Mouse (Mus musculus): ENCODE measurements around the gene Chrna5. TPM values are rescaled to one million over a fixed set of nuclear protein-coding genes. Genes with fewer than 3 reads are reported as not detected.

Chrna5 gene
- total and polyA plus RNA-seq, 3 experiments: not detected

DNA sequence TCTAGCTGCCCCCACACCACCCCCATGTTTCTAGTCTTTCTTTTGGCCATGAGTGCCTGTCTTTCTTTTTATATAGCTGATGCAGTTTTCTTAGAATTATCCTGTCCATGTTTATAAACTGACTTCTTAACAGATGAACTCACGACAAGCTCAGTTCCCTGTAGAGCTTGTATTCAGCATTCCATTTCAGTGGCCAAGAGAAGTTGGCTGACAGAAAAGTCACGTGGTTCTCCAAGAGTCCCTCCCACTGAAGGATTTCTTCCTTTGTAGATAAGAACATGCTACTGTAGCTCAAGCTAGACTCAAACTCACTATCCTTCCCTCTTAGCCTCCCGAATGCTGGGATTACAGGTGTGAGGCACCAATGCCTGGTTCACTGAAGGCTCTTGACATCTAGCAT lies 36.2 kb downstream of the Chrna5 start:
- dilution Hi-C loops (cut with MboI; ENCODE audit: extremely low pct_ligation_motif_present, extremely low pct_unique_long_range_greater_than_20kb, low sequenced_read_pairs) (no loop called here), in situ Hi-C loops (cut with MboI; ENCODE audit: low pct_ligation_motif_present, low pct_unique_long_range_greater_than_20kb, low sequenced_read_pairs) (no loop called here)
- TF ChIP-seq ELF1 (IDR thresholded peaks at IDR 0.05; ENCODE audit: low read depth, low read length) (no peak), RAD21 (IDR thresholded peaks at IDR 0.05; ENCODE audit: low read depth, low read length) (no peak), MYC (IDR thresholded peaks at IDR 0.05; ENCODE audit: low read depth, low read length) (no peak), HCFC1 (IDR thresholded peaks at IDR 0.05; ENCODE audit: low read depth, low read length) (no peak), SMC3 (IDR thresholded peaks at IDR 0.05; ENCODE audit: low read depth, low read length) (no peak), MEF2A (IDR thresholded peaks at IDR 0.05; ENCODE audit: borderline replicate concordance, low read depth, low read length) (no peak), POLR2A (IDR thresholded peaks at IDR 0.05; ENCODE audit: low read depth, low read length) (no peak), USF2 (conservative IDR thresholded peaks at IDR 0.05; ENCODE audit: low read depth, low read length) (no peak), IRF4 (IDR thresholded peaks at IDR 0.05; ENCODE audit: low read depth, low read length) (no peak), NRF1 (IDR thresholded peaks at IDR 0.05; ENCODE audit: low read depth, low read length) (no peak)
- peaks cover 0 to 4% of the 10 kb centered on the region in 2 experiments; a peak in 2 of 4 replicates for H3K4me1 ChIP-seq (ENCODE audit: control insufficient read depth in 1 of 2, insufficient read depth in 2 of 2)
- no peaks in the 10 kb centered on the region for H3K36me3 ChIP-seq (replicated peaks in 1 of 2; ENCODE audit: control insufficient read depth in 1 of 2, insufficient read depth in 1 of 2, low read length in 1 of 2)
- no peak overlapping the region for H3K4me3 ChIP-seq (replicated peaks in 1 of 3; ENCODE audit: low read depth in 2 of 3, low read length in 2 of 3, poor library complexity in 1 of 3)
- peaks cover 4% of the 10 kb centered on the region for H3K27me3 ChIP-seq (replicated peaks)
- no peaks in the 10 kb centered on the region for H3K79me2 ChIP-seq (replicated peaks; ENCODE audit: control insufficient read depth, extremely low read depth, insufficient read depth, poor library complexity, severe bottlenecking)
- H3K9me3 ChIP-seq (replicated peaks; ENCODE audit: low read length): no peaks in the 10 kb centered on the region
- H3K27ac ChIP-seq (ENCODE audit: insufficient read depth, low read depth): no peak overlapping the region
- no peak for DNase-seq (ENCODE audit: extremely low read depth)
- H3K4me2 ChIP-seq (ENCODE audit: insufficient read depth, low read depth, poor library complexity, severe bottlenecking): no peak overlapping the region
- no peak overlapping the region for H3K9ac ChIP-seq (ENCODE audit: insufficient read depth, low read depth)

DNA sequence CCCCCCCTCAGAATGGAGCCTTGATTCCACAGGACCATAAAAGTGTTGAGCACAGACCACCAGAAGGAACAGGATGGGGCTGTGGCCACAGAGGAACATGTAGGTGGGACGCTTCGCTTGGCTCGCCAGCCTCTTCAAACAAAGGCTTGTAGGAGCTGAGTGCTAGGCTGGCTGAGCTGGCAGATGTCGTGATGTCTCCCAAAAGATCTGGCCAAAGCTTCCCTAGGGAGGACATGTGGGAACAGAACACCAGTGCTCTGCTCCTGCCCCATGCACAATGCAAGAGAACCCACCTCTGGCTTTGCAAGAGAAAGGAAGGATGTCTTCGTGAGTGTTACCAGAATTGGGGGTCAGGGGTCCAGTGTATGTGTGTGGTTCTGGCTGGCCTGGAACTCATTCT lies 42.6 kb downstream of the Chrna5 start:
- DNase-seq (ENCODE audit: extremely low read depth): no peak
- Histone ChIP-seq H3K79me2 (replicated peaks; ENCODE audit: control insufficient read depth, extremely low read depth, insufficient read depth, poor library complexity, severe bottlenecking) (no peaks in the 10 kb centered on the region), H3K4me1 (ENCODE audit: control insufficient read depth in 1 of 2, insufficient read depth in 2 of 2) (peaks cover 0 to 12% of the 10 kb centered on the region in 2 experiments; a peak in 2 of 4 replicates), H3K27me3 (replicated peaks) (no peaks in the 10 kb centered on the region), H3K9ac (ENCODE audit: insufficient read depth, low read depth) (no peak overlapping the region), H3K4me3 (replicated peaks in 1 of 3; ENCODE audit: low read depth in 2 of 3, low read length in 2 of 3, poor library complexity in 1 of 3) (no peak overlapping the region), H3K27ac (ENCODE audit: insufficient read depth, low read depth) (no peak overlapping the region), H3K9me3 (replicated peaks; ENCODE audit: low read length) (no peaks in the 10 kb centered on the region), H3K36me3 (replicated peaks in 1 of 2; ENCODE audit: control insufficient read depth in 1 of 2, insufficient read depth in 1 of 2, low read length in 1 of 2) (no peaks in the 10 kb centered on the region), H3K4me2 (ENCODE audit: insufficient read depth, low read depth, poor library complexity, severe bottlenecking) (no peak overlapping the region)
- TF ChIP-seq TCF12 (IDR thresholded peaks at IDR 0.05; ENCODE audit: low read depth, low read length): no peak
- no peak for TF ChIP-seq SIN3A (IDR thresholded peaks at IDR 0.05; ENCODE audit: low read length)
- no peak for TF ChIP-seq CTCF (conservative IDR thresholded peaks at IDR 0.05 in 1 of 2, IDR thresholded peaks at IDR 0.05 in 1 of 2; ENCODE audit: low read depth in 2 of 2, low read length in 2 of 2)
- TF ChIP-seq MYC (IDR thresholded peaks at IDR 0.05; ENCODE audit: low read depth, low read length): no peak
- no peak for TF ChIP-seq PAX5 (IDR thresholded peaks at IDR 0.05; ENCODE audit: low read length)
- no peak for TF ChIP-seq POLR2A (IDR thresholded peaks at IDR 0.05; ENCODE audit: low read depth, low read length)
- no peak for TF ChIP-seq RCOR1 (conservative IDR thresholded peaks at IDR 0.05; ENCODE audit: low read depth, low read length)
- TF ChIP-seq ZNF384 (IDR thresholded peaks at IDR 0.05; ENCODE audit: low read depth, low read length): no peak
- TF ChIP-seq CHD2 (IDR thresholded peaks at IDR 0.05; ENCODE audit: low read length): no peak
- no peak for TF ChIP-seq ELF1 (IDR thresholded peaks at IDR 0.05; ENCODE audit: low read depth, low read length)
- TF ChIP-seq MEF2A (IDR thresholded peaks at IDR 0.05; ENCODE audit: borderline replicate concordance, low read depth, low read length): no peak
- no peak for TF ChIP-seq NELFE (IDR thresholded peaks at IDR 0.05; ENCODE audit: low read depth, low read length)
- TF ChIP-seq ZC3H11A (IDR thresholded peaks at IDR 0.05; ENCODE audit: low read depth, low read length): no peak
- TF ChIP-seq POLR2AphosphoS2 (IDR thresholded peaks at IDR 0.05; ENCODE audit: low read depth, low read length): no peak
- TF ChIP-seq JUN (IDR thresholded peaks at IDR 0.05; ENCODE audit: insufficient read depth, low read depth, low read length): no peak
- TF ChIP-seq TBP (conservative IDR thresholded peaks at IDR 0.05; ENCODE audit: low read depth, low read length): no peak
- TF ChIP-seq MAZ (IDR thresholded peaks at IDR 0.05; ENCODE audit: low read depth, low read length): no peak
- no peak for TF ChIP-seq RAD21 (IDR thresholded peaks at IDR 0.05; ENCODE audit: low read depth, low read length)
- in situ Hi-C loops (cut with MboI; ENCODE audit: low pct_ligation_motif_present, low pct_unique_long_range_greater_than_20kb, low sequenced_read_pairs): no loop called here
- dilution Hi-C loops (cut with MboI; ENCODE audit: extremely low pct_ligation_motif_present, extremely low pct_unique_long_range_greater_than_20kb, low sequenced_read_pairs): no loop called here
